In the genomic region with DNA sequence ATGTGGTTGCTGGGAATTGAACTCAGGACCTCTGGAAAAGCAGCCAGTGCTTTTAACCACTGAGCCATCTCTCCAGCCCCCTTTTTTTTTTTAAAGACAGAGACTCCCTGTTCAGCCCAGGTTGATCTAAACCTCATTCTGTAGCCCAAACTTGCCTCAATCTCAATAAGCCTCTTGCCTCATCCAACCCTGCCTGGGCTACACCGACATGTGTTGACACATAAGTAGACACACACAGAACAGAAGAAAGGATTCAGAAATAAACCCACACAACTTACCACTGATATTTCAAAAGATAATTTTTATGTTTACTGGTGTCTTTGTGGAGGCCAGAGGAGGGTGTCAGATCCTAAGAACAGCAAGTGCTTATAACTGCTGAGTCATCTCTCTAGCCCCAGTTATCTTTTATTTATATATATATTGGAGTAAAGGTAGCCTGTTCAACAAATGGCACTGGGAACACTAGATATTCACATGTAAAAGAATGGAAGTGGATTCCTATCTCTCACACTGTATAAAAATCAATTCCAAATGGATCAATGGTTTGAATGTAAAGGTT, we compare ENCODE assay signal across 26 mouse cellular contexts. TPM values are rescaled to one million over a fixed set of nuclear protein-coding genes. Genes with fewer than 3 reads are reported as not detected.
A peak's percentile ranks its signal among the peaks of the same experiment; 100 is the strongest.
DNase-seq lines count a peak whose midpoint lies in the region; ATAC-seq and TF ChIP-seq lines count a peak whose summit lies in the region.
"Had no signal": no experiment of that assay in that cellular context is flagged by ENCODE, and none has a peak within 500 bp of the region (broad histone marks: within the 10 kb centered on the region; RNA-seq: fewer than 3 reads in every experiment).

No protein-coding gene starts in this region.

- DNase-seq in MEL (ENCODE audit: low read depth, low spot score) = peak; percentile 76
- DNase-seq in embryonic facial prominence, embryonic 10.5 days (ENCODE audit: low spot score) = no peak
- DNase-seq in thymus, postnatal 10 days (ENCODE audit: low spot score in 2 of 2) = no peak
- no peak for DNase-seq in kidney, adult 2 months
- DNase-seq: adrenal gland, adult 8-10 months; cerebellum, adult 9-11 months; kidney, postnatal 36 days; retina, postnatal 1 day; right cerebral cortex, postnatal 25 days; spleen, adult 18-20 months; thymus, postnatal 14 days had no signal

- no peaks in the 10 kb centered on the region for H3K9me3 ChIP-seq in MEL (replicated peaks; ENCODE audit: insufficient read depth, low read length)
- no peaks in the 10 kb centered on the region for H3K9me3 ChIP-seq in liver, embryonic 12.5 days (replicated peaks)
- H3K9me3 ChIP-seq in embryonic facial prominence, embryonic 10.5 days = no peaks in the 10 kb centered on the region
- H3K9me3 ChIP-seq in intestine, embryonic 15.5 days = no peaks in the 10 kb centered on the region
- H3K9me3 ChIP-seq: forebrain, embryonic 12.5 days; heart, embryonic 10.5 days; hindbrain, embryonic 10.5 days; kidney, embryonic 15.5 days; lung, embryonic 15.5 days; midbrain, embryonic 13.5 days; neural tube, embryonic 12.5 days had no signal

- H3K4me1 ChIP-seq in MEL (ENCODE audit: control insufficient read depth in 1 of 2, insufficient read depth in 2 of 2, low read length in 2 of 2) = peaks cover 6% of the 10 kb centered on the region in 2 experiments; a peak in 3 of 4 replicates
- H3K4me1 ChIP-seq in liver, embryonic 12.5 days = peaks cover 33% of the 10 kb centered on the region
- peaks cover 8% of the 10 kb centered on the region for H3K4me1 ChIP-seq in embryonic facial prominence, embryonic 10.5 days
- peaks cover 6% of the 10 kb centered on the region; the same call in 1 of the 2 replicates for H3K4me1 ChIP-seq in kidney, adult 2 months (ENCODE audit: control insufficient read depth, insufficient read depth, low read length)
- 0 out of 2 replicates have a peak, but pooled peaks cover 2% of the 10 kb centered on the region for H3K4me1 ChIP-seq in intestine, embryonic 15.5 days (replicated peaks)
- H3K4me1 ChIP-seq: neural tube, embryonic 12.5 days had no signal

- peak; percentile 47 to 65; a peak in 3 of 4 replicates for TF ChIP-seq EP300 in MEL (IDR thresholded peaks at IDR 0.05; ENCODE audit: low read depth in 1 of 2, low read length in 2 of 2)

- H3K27ac ChIP-seq in MEL (ENCODE audit: control insufficient read depth, low read depth, low read length) = peak overlapping the region; percentile 45; the same call in 1 of the 2 replicates
- H3K27ac ChIP-seq in liver, embryonic 12.5 days = peak overlapping the region; percentile 58
- no peak overlapping the region for H3K27ac ChIP-seq in embryonic facial prominence, embryonic 10.5 days (replicated peaks)
- no peak overlapping the region for H3K27ac ChIP-seq in kidney, adult 2 months (ENCODE audit: insufficient read depth, low read depth, low read length)
- no peak overlapping the region for H3K27ac ChIP-seq in intestine, embryonic 15.5 days
- H3K27ac ChIP-seq: forebrain, embryonic 12.5 days; heart, embryonic 10.5 days; hindbrain, embryonic 10.5 days; hindbrain, postnatal 0 days; kidney, embryonic 15.5 days; left cerebral cortex, adult 2 months; lung, embryonic 15.5 days; macrophage; midbrain, embryonic 13.5 days; neural tube, embryonic 12.5 days had no signal

- H3K36me3 ChIP-seq in MEL (ENCODE audit: control insufficient read depth in 1 of 2, insufficient read depth in 2 of 2, low read length in 2 of 2) = peaks cover 0 to 23% of the 10 kb centered on the region in 2 experiments; a peak in 2 of 4 replicates
- H3K36me3 ChIP-seq in liver, embryonic 12.5 days = 0 out of 2 replicates have a peak, but pooled peaks cover 3% of the 10 kb centered on the region
- H3K36me3 ChIP-seq in embryonic facial prominence, embryonic 10.5 days (replicated peaks) = no peaks in the 10 kb centered on the region
- no peaks in the 10 kb centered on the region for H3K36me3 ChIP-seq in kidney, adult 2 months (ENCODE audit: control insufficient read depth, insufficient read depth, low read length)
- no peaks in the 10 kb centered on the region for H3K36me3 ChIP-seq in intestine, embryonic 15.5 days
- H3K36me3 ChIP-seq: forebrain, embryonic 12.5 days; heart, embryonic 10.5 days; hindbrain, embryonic 10.5 days; kidney, embryonic 15.5 days; lung, embryonic 15.5 days; midbrain, embryonic 13.5 days; neural tube, embryonic 12.5 days had no signal

- WGBS in liver, embryonic 12.5 days (ENCODE audit: insufficient replicate concordance) = 75% methylated on average over 1 of the region's 1 CpGs
- 97% methylated on average over 1 of the region's 1 CpGs for WGBS in embryonic facial prominence, embryonic 10.5 days
- 94% methylated on average over 1 of the region's 1 CpGs for WGBS in kidney, adult 2 months
- WGBS in intestine, embryonic 15.5 days = 88% methylated on average over 1 of the region's 1 CpGs

- peak; percentile 76 for ATAC-seq in erythroblast, adult 5-6 weeks (replicated peaks; ENCODE audit: low FRiP score, poor library complexity, severe bottlenecking)
- peak; percentile 70 for ATAC-seq in liver, embryonic 12.5 days
- peak; percentile 45 for ATAC-seq in megakaryocyte progenitor cell, adult 5-6 weeks (replicated peaks; ENCODE audit: poor library complexity)
- no peak for ATAC-seq in intestine, embryonic 15.5 days
- ATAC-seq: hindbrain, postnatal 0 days; intestine, postnatal 0 days; midbrain, embryonic 13.5 days had no signal

- no peak for TF ChIP-seq POLR2A in MEL (IDR thresholded peaks at IDR 0.05; ENCODE audit: control insufficient read depth in 1 of 2, insufficient read depth in 1 of 2, low read depth in 1 of 2, low read length in 2 of 2, poor library complexity in 1 of 2)
- no peak for TF ChIP-seq POLR2A in kidney, adult 2 months (IDR thresholded peaks at IDR 0.05; ENCODE audit: low read depth, low read length)

- TF ChIP-seq CTCF in MEL (IDR thresholded peaks at IDR 0.05 in 2 of 3, conservative IDR thresholded peaks at IDR 0.05 in 1 of 3; ENCODE audit: control insufficient read depth in 1 of 3, insufficient read depth in 1 of 3, low read depth in 2 of 3, low read length in 3 of 3, poor library complexity in 1 of 3, severe bottlenecking in 1 of 3) = no peak
- TF ChIP-seq CTCF in kidney, adult 2 months (conservative IDR thresholded peaks at IDR 0.05; ENCODE audit: insufficient read depth, insufficient read length, low read depth, low read length) = no peak

- TF ChIP-seq RAD21 in MEL (IDR thresholded peaks at IDR 0.05; ENCODE audit: low read depth, low read length) = no peak; the same call in 1 of the 2 replicates

- H3K4me2 ChIP-seq in liver, embryonic 12.5 days = no peak overlapping the region
- no peak overlapping the region for H3K4me2 ChIP-seq in intestine, embryonic 15.5 days (replicated peaks)
- H3K4me2 ChIP-seq: forebrain, embryonic 12.5 days; kidney, embryonic 15.5 days; lung, embryonic 15.5 days; midbrain, embryonic 13.5 days; neural tube, embryonic 12.5 days had no signal

- no peak overlapping the region for H3K4me3 ChIP-seq in MEL (ENCODE audit: control insufficient read depth in 1 of 2, insufficient read depth in 1 of 2, low read depth in 2 of 2, low read length in 2 of 2)
- H3K4me3 ChIP-seq in liver, embryonic 12.5 days = no peak overlapping the region
- H3K4me3 ChIP-seq in embryonic facial prominence, embryonic 10.5 days = no peak overlapping the region
- H3K4me3 ChIP-seq in kidney, adult 2 months (ENCODE audit: insufficient read depth, low read depth, low read length) = no peak overlapping the region
- H3K4me3 ChIP-seq in intestine, embryonic 15.5 days (replicated peaks) = no peak overlapping the region
- H3K4me3 ChIP-seq: forebrain, embryonic 12.5 days; heart, embryonic 10.5 days; hindbrain, embryonic 10.5 days; kidney, embryonic 15.5 days; left cerebral cortex, adult 2 months; lung, embryonic 15.5 days; midbrain, embryonic 13.5 days; neural tube, embryonic 12.5 days had no signal

- no peak overlapping the region for H3K9ac ChIP-seq in MEL (ENCODE audit: control insufficient read depth, low read depth, low read length, poor library complexity, severe bottlenecking)
- no peak overlapping the region for H3K9ac ChIP-seq in liver, embryonic 12.5 days
- no peak overlapping the region for H3K9ac ChIP-seq in intestine, embryonic 15.5 days
- H3K9ac ChIP-seq: forebrain, embryonic 12.5 days; kidney, embryonic 15.5 days; lung, embryonic 15.5 days; midbrain, embryonic 13.5 days; neural tube, embryonic 12.5 days had no signal

- H3K79me2 ChIP-seq in MEL (ENCODE audit: control insufficient read depth, insufficient read depth, low read length, poor library complexity) = no peaks in the 10 kb centered on the region; the same call in 1 of the 2 replicates

- H3K27me3 ChIP-seq in MEL (ENCODE audit: control insufficient read depth in 1 of 2, insufficient read depth in 2 of 2, low read length in 2 of 2) = no peaks in the 10 kb centered on the region
- H3K27me3 ChIP-seq in liver, embryonic 12.5 days (replicated peaks) = no peaks in the 10 kb centered on the region
- H3K27me3 ChIP-seq in embryonic facial prominence, embryonic 10.5 days (replicated peaks; ENCODE audit: low read depth, poor library complexity, severe bottlenecking) = no peaks in the 10 kb centered on the region
- H3K27me3 ChIP-seq in kidney, adult 2 months (replicated peaks; ENCODE audit: control insufficient read depth, insufficient read depth, low read length) = no peaks in the 10 kb centered on the region
- H3K27me3 ChIP-seq in intestine, embryonic 15.5 days (replicated peaks) = no peaks in the 10 kb centered on the region
- H3K27me3 ChIP-seq: forebrain, embryonic 12.5 days; kidney, embryonic 15.5 days; lung, embryonic 15.5 days; midbrain, embryonic 13.5 days; neural tube, embryonic 12.5 days had no signal

RNA-seq across cellular contexts. Expression of a gene that starts 5.8 kb away (rescaled TPM):
- total RNA-seq in MEL (2012; rRNA removed) = 24.3 and 26.8 TPM in 2 replicates
- 10 to 100 TPM in 1 of 2 experiments, not detected in 1; 27.3 TPM for polyA plus RNA-seq in MEL (2012; ENCODE audit: insufficient read depth in 1 of 2, insufficient read length in 2 of 2, low read depth in 1 of 2, low replicate concordance in 2 of 2, missing spikeins in 1 of 2)
- 53.6 and 94.9 TPM in 2 replicates for total RNA-seq in erythroblast, adult 5-6 weeks (2015; ENCODE audit: low replicate concordance)
- total RNA-seq in erythroblast, adult 5-6 weeks (2017; ENCODE audit: low replicate concordance) = 54.2 and 68.2 TPM in 2 replicates
- 103 and 110 TPM in 2 replicates for polyA plus RNA-seq in liver, embryonic 12.5 days (2016; fragmentation: Nextera tagmentation; extraction: Ambion mirVana)
- 153 and 181 TPM in 2 replicates for total RNA-seq in megakaryocyte progenitor cell, adult 5-6 weeks (2015)
- 153 and 163 TPM in 2 replicates for total RNA-seq in megakaryocyte progenitor cell, adult 5-6 weeks (2017)
- polyA plus RNA-seq in embryonic facial prominence, embryonic 10.5 days (2016; fragmentation: Nextera tagmentation; extraction: Ambion mirVana) = 72.9 and 76.9 TPM in 2 replicates
- polyA plus RNA-seq in kidney, adult 2 months (2012; rRNA removed) = 28.0 and 54.6 TPM in 2 replicates
- 134 and 159 TPM in 2 replicates for polyA plus RNA-seq in intestine, embryonic 15.5 days (2015; fragmentation: Nextera tagmentation; extraction: Ambion mirVana)

RNA-seq across cellular contexts. Expression of a gene that starts 24.5 kb away (rescaled TPM):
- 373 and 409 TPM in 2 replicates for total RNA-seq in MEL (2012; rRNA removed)
- polyA plus RNA-seq in MEL (2012; ENCODE audit: insufficient read depth in 1 of 2, insufficient read length in 2 of 2, low read depth in 1 of 2, low replicate concordance in 2 of 2, missing spikeins in 1 of 2) = 1,000 to 10,000 TPM in 1 of 2 experiments, 100 to 1,000 TPM in 1; 789 to 2,754 TPM
- total RNA-seq in erythroblast, adult 5-6 weeks (2015; ENCODE audit: low replicate concordance) = 125 and 168 TPM in 2 replicates
- total RNA-seq in erythroblast, adult 5-6 weeks (2017; ENCODE audit: low replicate concordance) = 167 and 210 TPM in 2 replicates
- 556 and 569 TPM in 2 replicates for polyA plus RNA-seq in liver, embryonic 12.5 days (2016; fragmentation: Nextera tagmentation; extraction: Ambion mirVana)
- 640 and 703 TPM in 2 replicates for total RNA-seq in megakaryocyte progenitor cell, adult 5-6 weeks (2015)
- total RNA-seq in megakaryocyte progenitor cell, adult 5-6 weeks (2017) = 490 and 622 TPM in 2 replicates
- polyA plus RNA-seq in embryonic facial prominence, embryonic 10.5 days (2016; fragmentation: Nextera tagmentation; extraction: Ambion mirVana) = 455 and 483 TPM in 2 replicates
- 37.7 and 51.6 TPM in 2 replicates for polyA plus RNA-seq in kidney, adult 2 months (2012; rRNA removed)
- 300 and 379 TPM in 2 replicates for polyA plus RNA-seq in intestine, embryonic 15.5 days (2015; fragmentation: Nextera tagmentation; extraction: Ambion mirVana)

Comparison
In these comparisons a context has a peak if more than half of its experiments do, and no peak if none do; other contexts are left out.
1. H3K27ac ChIP-seq: peak in MEL (single experiment) and liver, embryonic 12.5 days (single experiment); none in embryonic facial prominence, embryonic 10.5 days (single experiment), kidney, adult 2 months (single experiment) and intestine, embryonic 15.5 days (single experiment).